Comparison of ENCODE assay signal across 12 mouse cellular contexts in genomic region chr6:93474981-93475380, GRCm38 (mm10).
"Had no signal": no experiment of that assay in that cellular context is flagged by ENCODE, and none has a peak within 500 bp of the region (broad histone marks: within the 10 kb centered on the region; RNA-seq: fewer than 3 reads in every experiment).

No protein-coding gene starts in this region.

- H3K4me1 ChIP-seq: liver, embryonic 13.5 days; midbrain, embryonic 12.5 days; midbrain, embryonic 15.5 days; stomach, embryonic 15.5 days had no signal

- H3K27ac ChIP-seq: liver, embryonic 13.5 days; midbrain, embryonic 12.5 days; midbrain, embryonic 15.5 days; stomach, embryonic 15.5 days had no signal

- DNase-seq: kidney, adult 9 months; kidney, postnatal 14 days; kidney, postnatal 4 days; liver, embryonic 13.5 days; lung, adult 2 months; lung, postnatal 14 days; lung, postnatal 4 days; spleen, adult 18-20 months; thymus, postnatal 25 days had no signal

- H3K36me3 ChIP-seq: liver, embryonic 13.5 days; midbrain, embryonic 12.5 days; midbrain, embryonic 15.5 days; stomach, embryonic 15.5 days had no signal

- H3K4me3 ChIP-seq: liver, embryonic 13.5 days; midbrain, embryonic 12.5 days; midbrain, embryonic 15.5 days; stomach, embryonic 15.5 days had no signal

- H3K27me3 ChIP-seq: liver, embryonic 13.5 days; midbrain, embryonic 12.5 days; midbrain, embryonic 15.5 days; stomach, embryonic 15.5 days had no signal

- H3K9me3 ChIP-seq: liver, embryonic 13.5 days; midbrain, embryonic 12.5 days; midbrain, embryonic 15.5 days; stomach, embryonic 15.5 days had no signal
